Mouse (Mus musculus): ENCODE results near the gene Casp6. TPM values are rescaled to one million over a fixed set of nuclear protein-coding genes. Genes with fewer than 3 reads are reported as not detected.

Casp6 gene
- total RNA-seq, 1 experiment from 2014 or later: 27.0 TPM

DNA sequence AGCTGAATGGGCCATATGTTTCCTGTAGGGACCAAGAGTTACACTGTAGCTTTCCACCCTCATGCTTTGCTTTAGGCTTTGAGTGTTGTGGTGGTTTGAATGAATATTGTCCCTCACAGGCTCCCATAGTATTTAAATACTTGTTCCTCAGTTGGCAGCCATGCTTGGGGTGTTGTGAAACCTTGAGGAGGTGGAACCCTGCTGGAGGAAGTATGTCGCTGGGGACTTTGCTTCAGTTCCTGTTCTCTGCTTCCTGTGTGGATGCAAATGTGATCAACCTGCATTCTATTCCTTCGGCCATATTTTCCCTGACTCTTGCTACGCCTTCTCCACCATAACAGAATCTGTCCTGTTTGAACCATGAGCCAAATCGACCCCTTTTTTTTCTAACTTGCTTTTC, 52.1 kb downstream of the Casp6 start:
- no peak for ATAC-seq (replicated peaks in 1 of 2; ENCODE audit: insufficient read depth in 1 of 2, low FRiP score in 2 of 2, low TSS enrichment in 1 of 2, low read depth in 1 of 2, poor library complexity in 2 of 2, severe bottlenecking in 2 of 2)

- ATAC-seq (replicated peaks in 1 of 2; ENCODE audit: insufficient read depth in 1 of 2, low FRiP score in 2 of 2, low TSS enrichment in 1 of 2, low read depth in 1 of 2, poor library complexity in 2 of 2, severe bottlenecking in 2 of 2): no peak
Measured at GRCm38 (mm10) chr3:129962533-129962932, 61.3 kb downstream of the Casp6 start.

Other genes with a start within 250 kb of the Casp6 start
- 0.94 and 1.8 TPM in 2 replicates for gene Egf, start 146.1 kb upstream of the Casp6 start, total RNA-seq (2017)
- not detected in 2 replicates for gene Lrit3, start 97.4 kb upstream of the Casp6 start, total RNA-seq (2017)
- 0.55 TPM in 1 of 2 replicates, not detected in the other for gene Rrh, start 78.8 kb upstream of the Casp6 start, total RNA-seq (2017)
- 24.8 and 56.9 TPM in 2 replicates for gene Gar1, start 70.0 kb upstream of the Casp6 start, total RNA-seq (2017)
- gene Cfi, start 65.5 kb upstream of the Casp6 start, total RNA-seq (2017): not detected in 2 replicates
- 11.7 and 29.2 TPM in 2 replicates for gene Pla2g12a, start 22.8 kb upstream of the Casp6 start, total RNA-seq (2017)
- gene Mcub, start 68.8 kb downstream of the Casp6 start, total RNA-seq (2017): 1.7 and 3.6 TPM in 2 replicates
- gene Sec24b, start 160.1 kb downstream of the Casp6 start, total RNA-seq (2017): 43.0 and 63.2 TPM in 2 replicates
- 0.15 TPM in 1 of 2 replicates, not detected in the other for gene Col25a1, start 230.1 kb downstream of the Casp6 start, total RNA-seq (2017)

All from hematopoietic stem cell, adult 5-6 weeks (primary cell).